Mouse (Mus musculus): Measurements from ENCODE around the gene Pex5l. TPM values are rescaled to one million over a fixed set of nuclear protein-coding genes. Genes with fewer than 3 reads are reported as not detected.

The Pex5l gene
- polyA plus RNA-seq, 1 experiment from 2014 or later = 0.46 TPM

DNA sequence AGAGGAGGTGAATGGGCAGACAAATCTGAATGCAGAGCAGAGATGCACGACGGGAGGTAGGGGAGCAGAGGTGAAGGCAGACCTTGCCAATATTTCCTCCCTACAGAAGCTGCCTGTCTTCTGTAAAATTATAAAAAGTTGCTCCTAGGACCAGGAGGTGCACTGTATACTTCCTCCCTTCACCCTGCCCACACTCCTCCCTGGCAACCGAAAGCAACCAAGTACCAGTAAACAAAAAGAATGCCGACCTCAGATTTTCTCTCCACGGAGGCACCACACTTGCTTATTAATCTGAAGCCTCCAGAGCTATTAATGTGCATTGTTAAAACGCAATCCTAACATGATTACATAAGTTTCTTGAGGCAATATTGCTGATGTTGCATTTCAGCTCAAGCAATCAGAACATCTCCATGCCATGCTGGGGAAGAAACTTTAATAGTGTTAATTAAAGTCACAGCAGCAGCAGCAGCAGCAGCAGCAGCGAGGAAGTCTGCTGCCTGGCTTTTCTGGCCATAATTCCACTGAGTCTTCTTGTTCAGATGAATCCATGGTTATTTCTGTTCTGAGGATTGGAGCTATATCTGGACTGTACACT, 82.6 kb downstream of the Pex5l start:
- no peak overlapping the region for H3K9ac ChIP-seq (replicated peaks; ENCODE audit: low read depth, low read length)
- H3K27me3 ChIP-seq (ENCODE audit: control insufficient read depth, insufficient read depth, low read length) = no peaks in the 10 kb centered on the region
- H3K27ac ChIP-seq (ENCODE audit: low read length) = no peak overlapping the region
- no peak for ATAC-seq (ENCODE audit: insufficient number of reproducible peaks, insufficient read depth, low FRiP score, low read depth)
- no peak overlapping the region for H3K4me2 ChIP-seq (replicated peaks; ENCODE audit: low read depth, low read length)
- H3K9me3 ChIP-seq (ENCODE audit: control insufficient read depth, low read depth, low read length) = no peaks in the 10 kb centered on the region
- no peaks in the 10 kb centered on the region for H3K36me3 ChIP-seq (ENCODE audit: control insufficient read depth, insufficient read depth, low read length)
- no peaks in the 10 kb centered on the region for H3K4me1 ChIP-seq (ENCODE audit: control insufficient read depth, insufficient read depth, low read length)
- H3K4me3 ChIP-seq (ENCODE audit: low read depth, low read length) = no peak overlapping the region
- WGBS = 55% methylated on average over 7 of the region's 7 CpGs

DNA sequence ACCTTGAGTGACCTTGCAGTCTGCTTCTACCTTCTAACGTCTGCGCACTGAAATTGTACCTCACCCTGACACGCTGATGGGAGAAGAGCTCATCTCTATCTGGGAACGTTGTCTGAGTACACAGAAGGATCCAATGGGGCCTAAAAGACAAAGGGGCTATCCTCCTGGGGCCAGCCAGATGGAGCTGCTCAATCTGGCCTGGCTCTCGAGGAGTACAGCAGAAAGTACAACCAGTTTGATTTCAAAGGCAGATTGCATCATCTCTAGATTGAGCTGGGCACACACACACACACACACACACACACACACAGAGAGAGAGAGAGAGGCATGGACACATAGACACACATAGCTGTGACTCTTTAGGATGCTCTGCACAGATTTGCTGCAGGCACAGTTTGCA, 94.7 kb downstream of the Pex5l start:
- Histone ChIP-seq H3K27ac (ENCODE audit: low read length) (no peak overlapping the region), H3K4me3 (ENCODE audit: low read depth, low read length) (no peak overlapping the region), H3K27me3 (ENCODE audit: control insufficient read depth, insufficient read depth, low read length) (no peaks in the 10 kb centered on the region), H3K36me3 (ENCODE audit: control insufficient read depth, insufficient read depth, low read length) (no peaks in the 10 kb centered on the region), H3K9me3 (ENCODE audit: control insufficient read depth, low read depth, low read length) (no peaks in the 10 kb centered on the region), H3K4me1 (ENCODE audit: control insufficient read depth, insufficient read depth, low read length) (no peaks in the 10 kb centered on the region), H3K4me2 (replicated peaks; ENCODE audit: low read depth, low read length) (no peak overlapping the region), H3K9ac (replicated peaks; ENCODE audit: low read depth, low read length) (no peak overlapping the region)
- WGBS = 61% methylated on average over 5 of the region's 5 CpGs
- ATAC-seq (ENCODE audit: insufficient number of reproducible peaks, insufficient read depth, low FRiP score, low read depth) = no peak

DNA sequence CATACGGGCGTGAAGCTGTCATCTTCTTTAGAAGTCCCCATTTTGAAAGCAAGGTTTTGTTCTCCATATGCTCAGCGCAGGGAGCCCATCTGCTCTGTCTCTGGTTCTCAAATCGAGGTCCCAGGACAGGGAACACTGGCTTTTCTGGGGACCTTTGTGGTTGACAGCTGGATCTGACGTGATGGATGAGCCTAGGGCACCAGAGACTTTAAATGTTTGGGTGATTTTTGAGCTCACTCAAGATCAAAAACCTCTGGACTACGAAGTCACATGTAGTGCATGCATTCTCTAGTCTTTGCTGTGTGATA, 98.3 kb downstream of the Pex5l start:
- Histone ChIP-seq H3K4me3 (ENCODE audit: low read depth, low read length) (no peak overlapping the region), H3K36me3 (ENCODE audit: control insufficient read depth, insufficient read depth, low read length) (no peaks in the 10 kb centered on the region), H3K9ac (replicated peaks; ENCODE audit: low read depth, low read length) (no peak overlapping the region), H3K9me3 (ENCODE audit: control insufficient read depth, low read depth, low read length) (no peaks in the 10 kb centered on the region), H3K27me3 (ENCODE audit: control insufficient read depth, insufficient read depth, low read length) (no peaks in the 10 kb centered on the region), H3K4me1 (ENCODE audit: control insufficient read depth, insufficient read depth, low read length) (no peaks in the 10 kb centered on the region), H3K4me2 (replicated peaks; ENCODE audit: low read depth, low read length) (no peak overlapping the region), H3K27ac (ENCODE audit: low read length) (no peak overlapping the region)
- ATAC-seq (ENCODE audit: insufficient number of reproducible peaks, insufficient read depth, low FRiP score, low read depth) = no peak
- 65% methylated on average over 6 of the region's 6 CpGs for WGBS

DNA sequence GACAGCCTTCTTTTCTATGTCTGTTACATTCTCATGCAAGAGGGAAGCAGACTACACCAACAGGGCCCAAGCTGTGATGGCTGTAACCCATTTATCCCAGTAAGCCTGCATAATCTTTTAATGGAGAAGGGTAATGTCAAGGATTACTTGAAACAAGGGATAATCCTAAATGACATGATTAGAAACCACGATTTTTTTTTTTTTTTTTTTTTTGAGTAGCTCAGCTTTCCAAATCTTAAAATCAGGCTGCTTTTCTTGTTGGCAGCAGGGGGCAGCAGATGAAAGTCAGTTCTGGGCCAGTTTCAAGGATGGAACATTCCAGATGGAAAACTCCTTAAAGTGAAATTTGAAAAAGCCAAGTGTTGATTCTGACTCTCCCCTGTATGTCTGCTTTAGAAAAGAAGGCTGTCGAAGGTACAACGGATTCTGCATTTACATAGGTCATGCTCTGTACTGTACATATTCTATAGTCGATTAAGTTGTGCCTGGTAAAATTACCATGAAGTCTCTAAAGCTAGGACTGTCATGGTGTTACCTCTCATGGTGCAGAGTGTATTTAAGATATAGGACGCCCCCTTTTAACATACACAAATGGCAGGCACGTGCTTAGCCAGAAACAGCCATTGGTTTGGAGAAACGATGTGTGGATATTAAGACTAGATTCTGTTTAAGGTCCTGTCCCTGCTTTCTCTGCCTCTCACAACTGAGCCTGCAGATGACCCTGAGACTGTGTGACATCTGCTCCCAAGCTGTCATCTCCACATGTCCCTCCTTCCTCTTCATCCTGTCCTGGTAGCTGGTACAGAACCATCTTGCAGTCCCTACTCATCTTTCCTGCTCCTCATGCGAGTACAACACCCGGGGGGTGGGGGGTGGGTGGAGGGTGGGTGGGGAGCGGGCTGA, 98.9 kb downstream of the Pex5l start:
- WGBS = 64% methylated on average over 10 of the region's 10 CpGs
- no peak overlapping the region for H3K4me3 ChIP-seq (ENCODE audit: low read depth, low read length)
- H3K9me3 ChIP-seq (ENCODE audit: control insufficient read depth, low read depth, low read length) = no peaks in the 10 kb centered on the region
- H3K9ac ChIP-seq (replicated peaks; ENCODE audit: low read depth, low read length) = no peak overlapping the region
- no peak overlapping the region for H3K27ac ChIP-seq (ENCODE audit: low read length)
- no peak overlapping the region for H3K4me2 ChIP-seq (replicated peaks; ENCODE audit: low read depth, low read length)
- H3K27me3 ChIP-seq (ENCODE audit: control insufficient read depth, insufficient read depth, low read length) = no peaks in the 10 kb centered on the region
- ATAC-seq (ENCODE audit: insufficient number of reproducible peaks, insufficient read depth, low FRiP score, low read depth) = no peak
- H3K4me1 ChIP-seq (ENCODE audit: control insufficient read depth, insufficient read depth, low read length) = no peaks in the 10 kb centered on the region
- no peaks in the 10 kb centered on the region for H3K36me3 ChIP-seq (ENCODE audit: control insufficient read depth, insufficient read depth, low read length)

DNA sequence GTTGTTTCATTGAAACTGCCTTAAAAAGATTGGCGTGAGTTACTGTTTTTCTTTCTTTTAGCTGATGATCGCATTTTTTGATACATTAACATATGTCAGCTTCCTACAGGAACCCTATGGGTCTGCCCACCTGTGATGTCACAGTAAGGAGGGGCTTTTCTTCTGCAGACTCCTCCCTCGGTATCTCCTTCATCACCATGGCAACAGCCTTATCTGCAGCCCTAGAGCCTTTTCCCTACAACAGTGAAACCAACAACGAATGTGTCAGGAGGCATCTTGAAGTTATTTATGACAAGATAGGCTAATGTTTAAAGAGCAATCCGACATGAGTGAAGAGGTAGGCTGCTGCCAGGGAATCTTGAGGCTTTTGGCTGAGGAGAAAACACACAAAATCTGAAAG, 118.5 kb downstream of the Pex5l start:
- no peaks in the 10 kb centered on the region for H3K27me3 ChIP-seq (ENCODE audit: control insufficient read depth, insufficient read depth, low read length)
- no peak overlapping the region for H3K27ac ChIP-seq (ENCODE audit: low read length)
- H3K9me3 ChIP-seq (ENCODE audit: control insufficient read depth, low read depth, low read length) = no peaks in the 10 kb centered on the region
- ATAC-seq (ENCODE audit: insufficient number of reproducible peaks, insufficient read depth, low FRiP score, low read depth) = no peak
- no peak overlapping the region for H3K9ac ChIP-seq (replicated peaks; ENCODE audit: low read depth, low read length)
- H3K4me2 ChIP-seq (replicated peaks; ENCODE audit: low read depth, low read length) = no peak overlapping the region
- no peaks in the 10 kb centered on the region for H3K4me1 ChIP-seq (ENCODE audit: control insufficient read depth, insufficient read depth, low read length)
- H3K4me3 ChIP-seq (ENCODE audit: low read depth, low read length) = no peak overlapping the region
- 40% methylated on average over 5 of the region's 5 CpGs for WGBS
- H3K36me3 ChIP-seq (ENCODE audit: control insufficient read depth, insufficient read depth, low read length) = no peaks in the 10 kb centered on the region

DNA sequence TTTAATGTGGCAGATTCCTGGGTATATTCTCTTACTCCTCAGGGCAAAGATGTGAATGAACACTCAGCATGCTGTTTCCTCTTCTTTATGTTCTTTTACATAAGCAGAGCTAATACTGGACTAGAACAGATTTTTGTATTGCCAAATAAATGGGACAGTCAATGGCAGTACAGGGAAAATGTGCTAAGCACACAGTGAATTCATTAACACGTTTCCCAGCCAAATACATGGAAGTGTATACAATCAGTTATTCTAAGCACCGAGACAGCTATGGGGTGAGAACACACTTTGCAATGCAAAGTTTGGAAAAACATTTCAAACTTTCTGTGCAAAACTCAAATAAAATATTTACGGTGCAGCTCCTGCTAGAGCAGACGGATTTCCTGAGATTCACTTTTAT, 139.1 kb downstream of the Pex5l start:
- H3K27me3 ChIP-seq (ENCODE audit: control insufficient read depth, insufficient read depth, low read length) = no peaks in the 10 kb centered on the region
- no peak overlapping the region for H3K9ac ChIP-seq (replicated peaks; ENCODE audit: low read depth, low read length)
- 72% methylated on average over 4 of the region's 4 CpGs for WGBS
- no peak overlapping the region for H3K4me2 ChIP-seq (replicated peaks; ENCODE audit: low read depth, low read length)
- H3K4me1 ChIP-seq (ENCODE audit: control insufficient read depth, insufficient read depth, low read length) = no peaks in the 10 kb centered on the region
- no peaks in the 10 kb centered on the region for H3K9me3 ChIP-seq (ENCODE audit: control insufficient read depth, low read depth, low read length)
- no peak overlapping the region for H3K4me3 ChIP-seq (ENCODE audit: low read depth, low read length)
- H3K27ac ChIP-seq (ENCODE audit: low read length) = no peak overlapping the region
- ATAC-seq (ENCODE audit: insufficient number of reproducible peaks, insufficient read depth, low FRiP score, low read depth) = no peak
- H3K36me3 ChIP-seq (ENCODE audit: control insufficient read depth, insufficient read depth, low read length) = no peaks in the 10 kb centered on the region

DNA sequence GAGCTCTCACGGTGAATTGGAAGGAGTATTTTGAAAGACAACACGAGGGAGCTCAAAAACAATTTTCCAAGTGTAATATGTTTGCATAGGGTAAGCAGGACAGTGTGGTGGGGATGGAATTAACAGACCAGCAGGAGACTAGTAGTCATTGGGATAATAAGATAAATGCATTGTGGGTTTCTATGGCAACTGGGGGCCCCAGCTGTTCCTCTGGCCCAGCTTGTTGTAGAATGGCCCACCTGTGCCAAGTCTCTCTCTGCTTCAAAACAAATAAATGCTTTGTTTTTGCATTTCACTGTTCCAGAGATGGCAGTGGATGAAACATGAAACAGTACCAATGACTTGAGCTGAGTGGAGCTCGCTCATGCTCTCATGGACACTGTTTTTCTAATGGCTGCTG, 141.3 kb downstream of the Pex5l start:
- no peak overlapping the region for H3K4me3 ChIP-seq (ENCODE audit: low read depth, low read length)
- no peak for ATAC-seq (ENCODE audit: insufficient number of reproducible peaks, insufficient read depth, low FRiP score, low read depth)
- no peak overlapping the region for H3K27ac ChIP-seq (ENCODE audit: low read length)
- H3K4me2 ChIP-seq (replicated peaks; ENCODE audit: low read depth, low read length) = no peak overlapping the region
- no peaks in the 10 kb centered on the region for H3K9me3 ChIP-seq (ENCODE audit: control insufficient read depth, low read depth, low read length)
- H3K27me3 ChIP-seq (ENCODE audit: control insufficient read depth, insufficient read depth, low read length) = no peaks in the 10 kb centered on the region
- H3K4me1 ChIP-seq (ENCODE audit: control insufficient read depth, insufficient read depth, low read length) = no peaks in the 10 kb centered on the region
- WGBS = 79% methylated on average over 3 of the region's 3 CpGs
- no peak overlapping the region for H3K9ac ChIP-seq (replicated peaks; ENCODE audit: low read depth, low read length)
- no peaks in the 10 kb centered on the region for H3K36me3 ChIP-seq (ENCODE audit: control insufficient read depth, insufficient read depth, low read length)

DNA sequence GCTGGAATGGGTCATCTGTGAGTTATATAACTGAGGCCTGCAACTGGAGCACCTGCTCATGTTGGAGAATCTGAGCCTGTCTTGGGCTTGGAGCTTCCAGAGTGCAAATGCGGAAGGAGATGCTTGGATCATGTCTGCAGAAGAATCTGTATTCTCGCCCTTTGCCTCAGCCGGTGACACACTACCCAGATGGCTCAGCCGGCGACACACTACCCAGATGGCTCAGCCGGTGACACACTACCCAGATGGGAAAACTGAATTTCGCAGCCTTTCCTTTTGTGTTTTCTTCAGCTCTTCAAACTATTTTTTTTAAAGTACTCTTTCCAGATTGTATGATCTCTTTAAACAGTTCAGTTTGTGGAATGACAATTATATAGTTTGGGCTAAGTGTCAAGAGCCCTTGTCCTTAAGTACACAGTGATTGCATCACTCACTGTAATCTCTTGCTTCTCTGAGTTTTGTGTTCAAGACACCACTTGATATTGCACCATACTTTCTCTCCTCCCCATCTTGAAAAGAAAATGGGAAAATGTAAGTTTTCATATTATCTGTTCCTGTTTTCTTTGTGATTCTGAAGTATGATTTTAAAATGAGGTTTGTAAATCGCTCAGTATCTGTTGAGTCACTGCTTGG, 142.5 kb downstream of the Pex5l start:
- no peak overlapping the region for H3K27ac ChIP-seq (ENCODE audit: low read length)
- WGBS = 83% methylated on average over 8 of the region's 8 CpGs
- H3K9me3 ChIP-seq (ENCODE audit: control insufficient read depth, low read depth, low read length) = no peaks in the 10 kb centered on the region
- H3K27me3 ChIP-seq (ENCODE audit: control insufficient read depth, insufficient read depth, low read length) = no peaks in the 10 kb centered on the region
- no peaks in the 10 kb centered on the region for H3K36me3 ChIP-seq (ENCODE audit: control insufficient read depth, insufficient read depth, low read length)
- no peak for ATAC-seq (ENCODE audit: insufficient number of reproducible peaks, insufficient read depth, low FRiP score, low read depth)
- no peak overlapping the region for H3K9ac ChIP-seq (replicated peaks; ENCODE audit: low read depth, low read length)
- H3K4me1 ChIP-seq (ENCODE audit: control insufficient read depth, insufficient read depth, low read length) = no peaks in the 10 kb centered on the region
- no peak overlapping the region for H3K4me3 ChIP-seq (ENCODE audit: low read depth, low read length)
- no peak overlapping the region for H3K4me2 ChIP-seq (replicated peaks; ENCODE audit: low read depth, low read length)
